Comparison of ENCODE assay signal across 10 mouse cellular contexts in the genomic region with DNA sequence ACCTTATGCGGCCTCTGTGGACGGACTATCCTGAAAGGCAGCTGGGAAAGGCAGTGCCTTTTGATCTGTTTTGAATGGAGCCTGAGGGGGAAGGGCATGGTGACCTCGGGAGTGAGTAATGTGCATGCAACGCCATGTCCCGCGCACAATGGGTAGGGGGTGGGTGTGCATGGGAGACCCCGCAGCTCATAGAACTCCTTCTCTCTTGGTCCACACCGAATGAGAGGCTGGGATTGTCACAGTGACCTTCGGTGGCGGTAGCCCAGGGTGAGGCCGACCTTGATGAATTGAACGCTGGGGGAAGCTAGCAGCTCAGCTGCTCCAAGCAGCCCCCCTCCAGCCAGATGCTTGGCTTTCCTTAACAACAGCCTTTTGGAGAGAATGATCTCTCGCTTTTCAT.
A peak's percentile ranks its signal among the peaks of the same experiment; 100 is the strongest.
DNase-seq lines count a peak whose midpoint lies in the region; ATAC-seq and TF ChIP-seq lines count a peak whose summit lies in the region.
"Had no signal": no experiment of that assay in that cellular context is flagged by ENCODE, and none has a peak within 500 bp of the region (broad histone marks: within the 10 kb centered on the region; RNA-seq: fewer than 3 reads in every experiment).

No protein-coding gene starts in this region.

- WGBS in embryonic facial prominence, embryonic 11.5 days = 10% methylated on average over 13 of the region's 13 CpGs
- WGBS in hindbrain, postnatal 0 days = 14% methylated on average over 13 of the region's 13 CpGs
- WGBS in neural tube, embryonic 14.5 days = 1% methylated on average over 13 of the region's 13 CpGs

- H3K36me3 ChIP-seq in embryonic facial prominence, embryonic 11.5 days (replicated peaks; ENCODE audit: control insufficient read depth, insufficient read depth, low read depth, low read length) = no peaks in the 10 kb centered on the region
- H3K36me3 ChIP-seq in hindbrain, postnatal 0 days (ENCODE audit: insufficient read depth, low read length) = no peaks in the 10 kb centered on the region
- H3K36me3 ChIP-seq in neural tube, embryonic 14.5 days (ENCODE audit: control insufficient read depth, insufficient read depth, low read length) = no peaks in the 10 kb centered on the region
- H3K36me3 ChIP-seq: heart, embryonic 15.5 days; liver, embryonic 13.5 days had no signal

- H3K9me3 ChIP-seq in embryonic facial prominence, embryonic 11.5 days (replicated peaks; ENCODE audit: control insufficient read depth, low read length) = no peaks in the 10 kb centered on the region
- H3K9me3 ChIP-seq in hindbrain, postnatal 0 days (ENCODE audit: low read length) = no peaks in the 10 kb centered on the region
- no peaks in the 10 kb centered on the region for H3K9me3 ChIP-seq in neural tube, embryonic 14.5 days (ENCODE audit: control insufficient read depth, low read length)
- H3K9me3 ChIP-seq: heart, embryonic 15.5 days; liver, embryonic 13.5 days had no signal

- H3K9ac ChIP-seq in embryonic facial prominence, embryonic 11.5 days (replicated peaks; ENCODE audit: low read length) = no peak overlapping the region
- no peak overlapping the region for H3K9ac ChIP-seq in hindbrain, postnatal 0 days (replicated peaks; ENCODE audit: low read length)
- H3K9ac ChIP-seq in neural tube, embryonic 14.5 days (replicated peaks; ENCODE audit: low read depth, low read length) = peak overlapping the region; percentile 39; the same call in 1 of the 2 replicates
- H3K9ac ChIP-seq: heart, embryonic 15.5 days; liver, embryonic 13.5 days had no signal

- intact Hi-C loops in left cerebral cortex, postnatal 14 days (cut with DNase I) = no loop called here

- peak; percentile 79 for ATAC-seq in embryonic facial prominence, embryonic 11.5 days (replicated peaks; ENCODE audit: insufficient number of reproducible peaks, low FRiP score, low TSS enrichment, low read depth)
- ATAC-seq in hindbrain, postnatal 0 days = peak; percentile 80
- peak; percentile 72 for ATAC-seq in neural tube, embryonic 14.5 days (ENCODE audit: low read depth)

- H3K4me1 ChIP-seq in embryonic facial prominence, embryonic 11.5 days (ENCODE audit: control insufficient read depth, insufficient read depth, low read length) = no peaks in the 10 kb centered on the region
- peaks cover 26% of the 10 kb centered on the region for H3K4me1 ChIP-seq in hindbrain, postnatal 0 days (ENCODE audit: insufficient read depth, low read length)
- H3K4me1 ChIP-seq in neural tube, embryonic 14.5 days (ENCODE audit: control insufficient read depth, insufficient read depth, low read length) = peaks cover 12% of the 10 kb centered on the region

- no peak for TF ChIP-seq CTCF in hindbrain, postnatal 0 days (IDR thresholded peaks at IDR 0.05; ENCODE audit: low read depth)

- peak; percentile 45 for DNase-seq in adrenal gland, postnatal 14 days
- peak; percentile 21 for DNase-seq in embryonic facial prominence, embryonic 11.5 days (ENCODE audit: low spot score)
- DNase-seq in hindbrain, postnatal 0 days (ENCODE audit: low spot score) = peak; percentile 62
- DNase-seq in cerebellum, postnatal 36 days = no peak
- DNase-seq in cerebellum, postnatal 4 days (ENCODE audit: low spot score in 2 of 2) = no peak
- DNase-seq in left cerebral cortex, postnatal 14 days (ENCODE audit: low spot score in 2 of 2) = no peak
- DNase-seq: liver, embryonic 13.5 days had no signal

- no peak overlapping the region for H3K27ac ChIP-seq in embryonic facial prominence, embryonic 11.5 days (replicated peaks; ENCODE audit: low read depth, low read length)
- H3K27ac ChIP-seq in hindbrain, postnatal 0 days = 0 out of 2 replicates have a peak overlapping the region, but pooled peaks have one; percentile 5
- H3K27ac ChIP-seq in neural tube, embryonic 14.5 days (ENCODE audit: low read depth, low read length) = peak overlapping the region; percentile 66; the same call in 1 of the 2 replicates
- H3K27ac ChIP-seq: heart, embryonic 15.5 days; kidney, postnatal 0 days; liver, embryonic 13.5 days had no signal

- H3K4me3 ChIP-seq in embryonic facial prominence, embryonic 11.5 days (ENCODE audit: low read depth, low read length) = no peak overlapping the region
- no peak overlapping the region for H3K4me3 ChIP-seq in hindbrain, postnatal 0 days (ENCODE audit: low read length)
- H3K4me3 ChIP-seq in neural tube, embryonic 14.5 days (ENCODE audit: low read depth, low read length) = no peak overlapping the region
- H3K4me3 ChIP-seq: heart, embryonic 15.5 days; liver, embryonic 13.5 days had no signal

- H3K4me2 ChIP-seq in embryonic facial prominence, embryonic 11.5 days (ENCODE audit: low read depth, low read length) = no peak overlapping the region
- H3K4me2 ChIP-seq in hindbrain, postnatal 0 days (ENCODE audit: low read depth, low read length) = no peak overlapping the region
- peak overlapping the region; percentile 14; the same call in 1 of the 2 replicates for H3K4me2 ChIP-seq in neural tube, embryonic 14.5 days (ENCODE audit: low read depth, low read length)
- H3K4me2 ChIP-seq: heart, embryonic 15.5 days; liver, embryonic 13.5 days had no signal

- no peaks in the 10 kb centered on the region for H3K27me3 ChIP-seq in embryonic facial prominence, embryonic 11.5 days (ENCODE audit: control insufficient read depth, insufficient read depth, low read length)
- no peaks in the 10 kb centered on the region for H3K27me3 ChIP-seq in hindbrain, postnatal 0 days (ENCODE audit: insufficient read depth, low read length)
- H3K27me3 ChIP-seq in neural tube, embryonic 14.5 days (ENCODE audit: control insufficient read depth, insufficient read depth, low read length) = no peaks in the 10 kb centered on the region

Comparison
In these comparisons a context has a peak if more than half of its experiments do, and no peak if none do; other contexts are left out.
1. DNase-seq: peak in adrenal gland, postnatal 14 days (single experiment), embryonic facial prominence, embryonic 11.5 days (single experiment) and hindbrain, postnatal 0 days (single experiment); none in cerebellum, postnatal 36 days (0 of 2), cerebellum, postnatal 4 days (0 of 2) and left cerebral cortex, postnatal 14 days (0 of 2).
2. Peak in every context shown above with its lines, with median percentiles within 50 percentile points of each other: ATAC-seq.